Mouse (Mus musculus): ENCODE measurements at regions not wholly inside any gene's neighbourhood (a gene's known extent, or its start where the extent isn't known, plus 50 kb on each side); places are given as distances from the start of the nearest gene placed in this dataset.
"Not testable (repeated sequence)": the region's sequence is repeated elsewhere in the genome, so short reads cannot be mapped to it uniquely, and the experiment has no call there.

GRCm38 (mm10) chr14:17560001-17560400 is 100.1 kb upstream of the Thrb start:
- not testable (repeated sequence) for DNase-seq

GRCm38 (mm10) chr14:17567927-17568326 is 92.1 kb upstream of the Thrb start:
- no peak for DNase-seq

GRCm38 (mm10) chr14:17569087-17569636 is 90.9 kb upstream of the Thrb start:
- no peak for DNase-seq

GRCm38 (mm10) chr14:17578776-17579175 is 81.3 kb upstream of the Thrb start:
- DNase-seq: no peak

GRCm38 (mm10) chr14:17589595-17589994 is 70.5 kb upstream of the Thrb start:
- DNase-seq: no peak

- DNase-seq: no peak
Measured at GRCm38 (mm10) chr14:17599553-17599952, 60.5 kb upstream of the Thrb start.

- DNase-seq: no peak
Measured at GRCm38 (mm10) chr14:17602357-17602756, 57.7 kb upstream of the Thrb start.

GRCm38 (mm10) chr14:17606018-17606417 is 54.0 kb upstream of the Thrb start:
- DNase-seq: no peak

- DNase-seq: no peak
Measured at GRCm38 (mm10) chr14:17607186-17607585, 52.9 kb upstream of the Thrb start.

All from cerebellum, adult 9-11 months (tissue).